Mouse (Mus musculus): Measurements from ENCODE around the gene Heatr5b.
"Not testable (repeated sequence)": the region's sequence is repeated elsewhere in the genome, so short reads cannot be mapped to it uniquely, and the experiment has no call there.

Gene Heatr5b

GRCm38 (mm10) chr17:78834856-78835835, at the start of gene Heatr5b, which contains the start of gene Gpatch11:
Gene Heatr5b, minus strand, starts transcription at chr17:78835364.
Gene Gpatch11, plus strand, starts transcription at chr17:78835567.
- DNase-seq (ENCODE audit: low read depth, low spot score), result peak; percentile 99

GRCm38 (mm10) chr17:78883291-78883690, 48.1 kb upstream of the Heatr5b start:
- no peak for DNase-seq (ENCODE audit: low read depth, low spot score)

GRCm38 (mm10) chr17:78882401-78883112, 47.4 kb upstream of the Heatr5b start, which contains the start of gene Eif2ak2:
Gene Eif2ak2, minus strand, starts transcription at chr17:78882573.
- peak; percentile 69 for DNase-seq (ENCODE audit: low read depth, low spot score)

- peak; percentile 43 for DNase-seq (ENCODE audit: low read depth, low spot score)
Observed at GRCm38 (mm10) chr17:78881878-78882304, 46.7 kb upstream of the Heatr5b start.

- DNase-seq (ENCODE audit: low read depth, low spot score), result peak; percentile 10
Observed at GRCm38 (mm10) chr17:78873886-78874285, 38.7 kb upstream of the Heatr5b start.

GRCm38 (mm10) chr17:78856243-78856642, 21.1 kb upstream of the Heatr5b start:
- DNase-seq (ENCODE audit: low read depth, low spot score), result no peak

- DNase-seq (ENCODE audit: low read depth, low spot score), result no peak
Observed at GRCm38 (mm10) chr17:78842271-78842928, 7.2 kb upstream of the Heatr5b start.

- DNase-seq (ENCODE audit: low read depth, low spot score), result peak; percentile 42
Observed at GRCm38 (mm10) chr17:78836056-78836455, 892 bp upstream of the Heatr5b start.

GRCm38 (mm10) chr17:78824346-78824745, 10.8 kb downstream of the Heatr5b start:
- no peak for DNase-seq (ENCODE audit: low read depth, low spot score)

- DNase-seq (ENCODE audit: low read depth, low spot score), result no peak
Observed at GRCm38 (mm10) chr17:78809582-78809981, 25.6 kb downstream of the Heatr5b start.

- peak; percentile 52 for DNase-seq (ENCODE audit: low read depth, low spot score)
Observed at GRCm38 (mm10) chr17:78809019-78809418, 26.1 kb downstream of the Heatr5b start.

GRCm38 (mm10) chr17:78797222-78797621, 37.9 kb downstream of the Heatr5b start:
- DNase-seq (ENCODE audit: low read depth, low spot score), result no peak

GRCm38 (mm10) chr17:78794390-78794789, 40.8 kb downstream of the Heatr5b start:
- no peak for DNase-seq (ENCODE audit: low read depth, low spot score)

- DNase-seq (ENCODE audit: low read depth, low spot score), result no peak
Observed at GRCm38 (mm10) chr17:78792122-78792521, 43.0 kb downstream of the Heatr5b start.

- no peak for DNase-seq (ENCODE audit: low read depth, low spot score)
Observed at GRCm38 (mm10) chr17:78791690-78792070, 43.5 kb downstream of the Heatr5b start.

- DNase-seq (ENCODE audit: low read depth, low spot score), result no peak
Observed at GRCm38 (mm10) chr17:78791068-78791689, 44.0 kb downstream of the Heatr5b start.

GRCm38 (mm10) chr17:78788273-78788672, 46.9 kb downstream of the Heatr5b start:
- DNase-seq (ENCODE audit: low read depth, low spot score), result not testable (repeated sequence)

- no peak for DNase-seq (ENCODE audit: low read depth, low spot score)
Observed at GRCm38 (mm10) chr17:78778765-78779164, 56.4 kb downstream of the Heatr5b start.

- DNase-seq (ENCODE audit: low read depth, low spot score), result no peak
Observed at GRCm38 (mm10) chr17:78772317-78772716, 62.8 kb downstream of the Heatr5b start.

GRCm38 (mm10) chr17:78770932-78771331, 64.2 kb downstream of the Heatr5b start:
- DNase-seq (ENCODE audit: low read depth, low spot score), result no peak

- DNase-seq (ENCODE audit: low read depth, low spot score), result no peak
Observed at GRCm38 (mm10) chr17:78769341-78769740, 65.8 kb downstream of the Heatr5b start.
